Mouse (Mus musculus): ENCODE data around the gene Cyp2d34. TPM values are rescaled to one million over a fixed set of nuclear protein-coding genes. Genes with fewer than 3 reads are reported as not detected.

Cyp2d34 gene
- total and polyA plus RNA-seq, 3 experiments: not detected

GRCm38 (mm10) chr15:82641390-82641789 is 20.6 kb upstream of the Cyp2d34 start:
- no peak for TF ChIP-seq RAD21 (IDR thresholded peaks at IDR 0.05; ENCODE audit: low read depth, low read length)
- no peak for TF ChIP-seq TAL1 (IDR thresholded peaks at IDR 0.05; ENCODE audit: low read length)
- TF ChIP-seq MAFK (IDR thresholded peaks at IDR 0.05; ENCODE audit: borderline replicate concordance, low read depth, low read length): no peak
- no peak overlapping the region for H3K9ac ChIP-seq (ENCODE audit: control insufficient read depth, low read depth, low read length, poor library complexity, severe bottlenecking)
- H3K27me3 ChIP-seq (ENCODE audit: control insufficient read depth in 1 of 2, insufficient read depth in 2 of 2, low read length in 2 of 2): no peaks in the 10 kb centered on the region
- DNase-seq (ENCODE audit: low read depth, low spot score): no peak
- peaks cover 9 to 14% of the 10 kb centered on the region in 2 experiments for H3K4me1 ChIP-seq (ENCODE audit: control insufficient read depth in 1 of 2, insufficient read depth in 2 of 2, low read length in 2 of 2)
- no peak overlapping the region for H3K27ac ChIP-seq (ENCODE audit: control insufficient read depth, low read depth, low read length)
- peaks cover 0 to 6% of the 10 kb centered on the region in 2 experiments; a peak in 2 of 4 replicates for H3K36me3 ChIP-seq (ENCODE audit: control insufficient read depth in 1 of 2, insufficient read depth in 2 of 2, low read length in 2 of 2)
- no peak overlapping the region for H3K4me3 ChIP-seq (ENCODE audit: control insufficient read depth in 1 of 2, insufficient read depth in 1 of 2, low read depth in 2 of 2, low read length in 2 of 2)
- H3K9me3 ChIP-seq (replicated peaks; ENCODE audit: insufficient read depth, low read length): no peaks in the 10 kb centered on the region
- no peaks in the 10 kb centered on the region for H3K79me2 ChIP-seq (ENCODE audit: control insufficient read depth, insufficient read depth, low read length, poor library complexity)

DNA sequence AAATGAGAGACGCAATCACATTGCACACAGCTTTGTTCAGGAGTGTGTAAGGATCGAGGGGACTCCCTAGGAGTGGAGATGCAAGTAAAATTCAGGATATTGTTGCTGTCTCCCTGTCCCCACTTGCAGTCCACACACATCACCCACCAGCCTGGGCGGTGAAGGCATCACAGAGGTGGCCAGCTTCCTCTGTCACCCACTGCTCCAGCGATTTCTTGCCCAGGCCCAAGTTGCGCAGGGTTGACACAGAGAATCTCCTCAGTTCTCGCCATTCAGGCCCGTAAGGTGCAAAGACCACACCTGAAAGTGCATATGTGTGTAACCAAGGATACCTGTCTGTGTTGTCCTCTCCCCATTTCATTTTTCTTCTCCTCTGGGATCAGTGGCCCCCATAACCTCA is 19.5 kb upstream of the Cyp2d34 start:
- no peak overlapping the region for H3K4me3 ChIP-seq (ENCODE audit: control insufficient read depth in 1 of 2, insufficient read depth in 1 of 2, low read depth in 2 of 2, low read length in 2 of 2)
- no peaks in the 10 kb centered on the region for H3K79me2 ChIP-seq (ENCODE audit: control insufficient read depth, insufficient read depth, low read length, poor library complexity)
- H3K9me3 ChIP-seq (replicated peaks; ENCODE audit: insufficient read depth, low read length): no peaks in the 10 kb centered on the region
- TF ChIP-seq USF1 (IDR thresholded peaks at IDR 0.05; ENCODE audit: low read depth, low read length) (no peak), TCF12 (IDR thresholded peaks at IDR 0.05; ENCODE audit: low read depth, low read length) (no peak), MAFK (IDR thresholded peaks at IDR 0.05; ENCODE audit: borderline replicate concordance, low read depth, low read length) (no peak), ZMIZ1 (IDR thresholded peaks at IDR 0.05; ENCODE audit: low read depth, low read length) (no peak), E2F4 (IDR thresholded peaks at IDR 0.05; ENCODE audit: borderline replicate concordance, low read depth, low read length) (no peak), KAT2A (conservative IDR thresholded peaks at IDR 0.05; ENCODE audit: low read depth, low read length) (no peak), MYC (IDR thresholded peaks at IDR 0.05; ENCODE audit: low read depth, low read length) (no peak), USF2 (IDR thresholded peaks at IDR 0.05; ENCODE audit: borderline replicate concordance in 1 of 2, insufficient read depth in 1 of 2, low read depth in 1 of 2, low read length in 2 of 2) (no peak), POLR2A (IDR thresholded peaks at IDR 0.05; ENCODE audit: control insufficient read depth in 1 of 2, insufficient read depth in 1 of 2, low read depth in 1 of 2, low read length in 2 of 2, poor library complexity in 1 of 2) (no peak), NRF1 (IDR thresholded peaks at IDR 0.05; ENCODE audit: insufficient read depth, low read depth, low read length, poor library complexity, severe bottlenecking) (no peak), MAX (IDR thresholded peaks at IDR 0.05; ENCODE audit: low read length) (no peak), BHLHE40 (IDR thresholded peaks at IDR 0.05; ENCODE audit: borderline replicate concordance, low read depth, low read length) (no peak), ETS1 (IDR thresholded peaks at IDR 0.05; ENCODE audit: low read depth, low read length) (no peak), CHD2 (IDR thresholded peaks at IDR 0.05; ENCODE audit: low read length) (no peak), ELF1 (IDR thresholded peaks at IDR 0.05; ENCODE audit: low read depth, low read length) (no peak), EP300 (IDR thresholded peaks at IDR 0.05; ENCODE audit: low read depth in 1 of 2, low read length in 2 of 2) (no peak)
- H3K9ac ChIP-seq (ENCODE audit: control insufficient read depth, low read depth, low read length, poor library complexity, severe bottlenecking): no peak overlapping the region
- H3K36me3 ChIP-seq (ENCODE audit: control insufficient read depth in 1 of 2, insufficient read depth in 2 of 2, low read length in 2 of 2): peaks cover 0 to 6% of the 10 kb centered on the region in 2 experiments; a peak in 2 of 4 replicates
- no peak for DNase-seq (ENCODE audit: low read depth, low spot score)
- peaks cover 11 to 14% of the 10 kb centered on the region in 2 experiments for H3K4me1 ChIP-seq (ENCODE audit: control insufficient read depth in 1 of 2, insufficient read depth in 2 of 2, low read length in 2 of 2)
- H3K27ac ChIP-seq (ENCODE audit: control insufficient read depth, low read depth, low read length): no peak overlapping the region
- no peaks in the 10 kb centered on the region; a peak in 1 of 4 replicates for H3K27me3 ChIP-seq (ENCODE audit: control insufficient read depth in 1 of 2, insufficient read depth in 2 of 2, low read length in 2 of 2)
